Mouse (Mus musculus): Measurements from ENCODE around the gene Capn1.

DNA sequence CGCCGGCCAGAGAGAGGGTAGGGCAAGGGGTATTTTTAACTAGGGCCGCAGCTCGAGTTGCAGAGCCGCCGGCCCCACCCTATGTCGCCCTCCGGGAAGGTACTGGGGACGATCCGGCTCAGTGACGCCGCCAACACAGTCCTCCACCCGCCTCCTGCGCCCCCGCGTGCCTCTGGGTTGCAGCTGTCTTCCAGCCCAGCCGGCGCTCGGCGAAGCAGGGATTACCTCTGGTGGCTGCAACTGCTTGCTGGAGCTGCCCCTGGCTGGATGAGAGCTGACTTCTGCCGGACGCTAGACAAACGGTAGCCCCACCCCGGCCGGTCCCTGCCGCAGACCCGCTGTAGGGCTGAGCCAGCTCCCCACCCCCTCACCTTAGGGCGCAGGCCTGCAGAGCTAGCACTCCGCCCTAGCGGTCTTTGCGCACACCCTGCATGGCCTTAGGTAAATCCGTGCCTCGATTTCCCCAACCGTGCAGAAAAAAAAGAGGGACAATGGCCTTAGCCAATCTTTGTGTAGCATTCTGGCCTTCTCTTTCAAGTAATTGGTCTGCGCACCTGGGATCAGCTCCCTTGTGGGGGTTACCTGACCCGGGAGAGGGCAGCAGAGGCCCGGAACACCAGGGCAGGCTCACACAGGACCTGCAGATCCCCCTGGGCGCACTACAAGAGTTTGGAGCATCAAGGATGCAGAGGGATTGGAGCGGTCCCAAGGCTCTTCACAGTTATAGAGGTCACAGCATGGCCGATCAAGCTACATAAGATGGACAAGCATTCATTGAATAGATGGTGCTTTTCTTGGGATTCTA lies at the start of gene Capn1:
- no peak for TF ChIP-seq CTCF (IDR thresholded peaks at IDR 0.05; ENCODE audit: control insufficient read depth, insufficient read depth, insufficient replicate concordance, low read depth, low read length)
- no peak for TF ChIP-seq POLR2A (IDR thresholded peaks at IDR 0.05; ENCODE audit: control insufficient read depth, low read depth, low read length)

All from testis, adult 2 months (tissue).